Mouse (Mus musculus): Measurements from ENCODE around the gene Gm45140. TPM values are rescaled to one million over a fixed set of nuclear protein-coding genes. Genes with fewer than 3 reads are reported as not detected.
A peak's percentile ranks its signal among the peaks of the same experiment; 100 is the strongest.
"Not testable (repeated sequence)": the region's sequence is repeated elsewhere in the genome, so short reads cannot be mapped to it uniquely, and the experiment has no call there.

Gene Gm45140
- total RNA-seq, 4 experiments from 2014 or later, result 0.24 to 1.9 TPM; not detected in 2

DNA sequence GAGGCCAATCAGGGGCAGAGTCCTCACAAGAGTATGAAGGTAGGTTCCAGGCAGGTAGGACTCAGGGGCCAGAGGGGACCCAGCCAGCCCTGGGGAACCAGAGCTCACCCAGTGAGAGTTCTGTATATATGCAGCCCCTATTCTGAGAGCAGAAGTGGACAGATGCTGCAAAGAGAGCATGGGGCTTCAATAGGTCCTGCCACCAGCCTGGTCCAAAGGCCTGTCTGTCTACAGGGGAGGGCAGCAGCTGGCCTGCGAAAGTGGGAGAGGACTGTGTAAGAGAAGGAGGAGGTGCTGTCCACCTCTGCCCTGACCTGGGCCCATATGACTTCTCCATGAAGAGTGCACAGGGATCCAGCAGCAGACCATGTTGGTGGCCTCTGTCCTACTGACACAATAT lies 58.9 kb downstream of the Gm45140 start:
- DNase-seq (ENCODE audit: low spot score), result no peak

DNA sequence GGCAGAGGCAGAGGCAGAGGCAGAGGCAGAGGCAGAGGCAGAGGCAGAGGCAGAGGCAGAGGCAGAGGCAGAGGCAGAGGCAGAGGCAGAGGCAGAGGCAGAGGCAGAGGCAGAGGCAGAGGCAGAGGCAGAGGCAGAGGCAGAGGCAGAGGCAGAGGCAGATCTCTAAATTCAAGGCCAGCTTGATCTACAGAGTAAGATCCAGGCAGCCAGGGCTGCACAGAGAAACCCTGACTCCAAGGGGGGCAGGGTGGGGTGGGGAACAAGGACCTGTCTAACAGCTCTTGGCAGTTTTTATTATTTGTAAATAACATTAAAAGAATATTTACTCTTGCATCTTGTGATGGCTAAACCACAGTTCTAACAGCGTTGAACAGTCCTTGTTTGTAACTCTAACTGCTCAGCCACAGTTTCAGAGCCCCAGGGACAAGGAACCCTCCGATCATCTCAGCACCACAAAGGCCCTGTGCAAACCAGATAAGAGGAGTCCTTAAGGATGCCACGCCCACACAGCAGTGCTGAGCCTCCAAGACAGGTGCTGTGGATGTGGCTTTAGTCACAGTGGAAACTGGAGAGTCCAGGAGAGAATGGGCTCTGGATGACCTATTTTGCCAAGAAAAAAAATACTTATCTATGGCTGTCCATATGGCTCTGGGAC lies 59.9 kb downstream of the Gm45140 start:
- no peak for DNase-seq (ENCODE audit: low spot score)

DNA sequence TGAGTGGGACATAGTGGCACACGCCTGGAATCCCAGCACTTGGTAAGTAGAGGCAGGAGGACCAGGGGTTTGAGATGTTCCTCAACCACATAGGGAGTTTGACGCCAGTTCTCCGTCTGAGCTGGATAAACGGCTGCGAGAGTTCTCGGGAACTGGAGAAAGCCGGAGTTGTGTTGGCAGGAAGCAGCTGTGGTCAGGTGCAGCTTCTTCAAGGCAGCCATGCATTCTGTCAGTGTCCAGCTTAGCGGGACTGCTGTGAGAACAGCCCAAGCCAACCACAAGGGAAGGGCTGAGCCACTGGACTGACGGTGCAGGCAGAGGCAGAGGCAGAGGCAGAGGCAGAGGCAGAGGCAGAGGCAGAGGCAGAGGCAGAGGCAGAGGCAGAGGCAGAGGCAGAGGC lies 60.7 kb downstream of the Gm45140 start:
- DNase-seq (ENCODE audit: low spot score), result no peak

DNA sequence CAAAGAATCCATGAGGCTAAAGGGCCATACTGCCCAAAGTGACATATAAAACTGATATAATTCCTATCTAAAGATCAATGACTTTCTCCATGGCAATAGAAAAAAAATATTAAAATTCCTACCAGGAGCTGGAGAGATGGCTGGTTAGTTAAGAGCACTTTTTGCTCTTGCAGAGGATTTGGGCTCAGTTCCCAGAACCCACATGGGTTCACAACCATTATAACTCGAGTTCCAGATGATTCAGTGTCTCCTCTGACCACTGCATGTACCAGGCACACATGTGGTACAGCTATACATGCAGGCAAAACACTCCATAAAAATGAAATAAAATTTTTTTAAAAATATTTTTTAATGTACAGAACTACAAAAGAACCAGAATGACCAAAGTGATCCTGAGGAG lies 61.1 kb downstream of the Gm45140 start:
- no peak for DNase-seq (ENCODE audit: low spot score)

DNA sequence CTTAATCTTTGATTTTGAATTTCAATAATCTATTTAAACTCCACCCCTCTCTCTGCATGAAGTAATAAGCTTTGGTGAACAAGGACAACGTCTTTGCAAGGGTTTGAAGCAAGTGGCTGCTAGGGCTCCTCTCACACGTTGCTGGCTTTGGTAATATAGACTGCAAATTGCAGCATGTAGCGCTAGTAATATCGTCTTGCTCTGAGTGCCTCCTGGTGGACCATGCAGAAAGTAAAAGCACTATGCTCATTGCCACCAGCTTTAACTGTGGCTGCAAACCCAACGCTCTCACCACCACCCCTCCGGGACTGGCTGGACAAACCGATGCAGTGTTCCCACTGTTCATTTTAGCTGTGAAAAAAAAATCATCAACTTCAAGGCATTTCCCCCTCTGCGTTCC lies 65.0 kb downstream of the Gm45140 start:
- DNase-seq (ENCODE audit: low spot score), result no peak

DNA sequence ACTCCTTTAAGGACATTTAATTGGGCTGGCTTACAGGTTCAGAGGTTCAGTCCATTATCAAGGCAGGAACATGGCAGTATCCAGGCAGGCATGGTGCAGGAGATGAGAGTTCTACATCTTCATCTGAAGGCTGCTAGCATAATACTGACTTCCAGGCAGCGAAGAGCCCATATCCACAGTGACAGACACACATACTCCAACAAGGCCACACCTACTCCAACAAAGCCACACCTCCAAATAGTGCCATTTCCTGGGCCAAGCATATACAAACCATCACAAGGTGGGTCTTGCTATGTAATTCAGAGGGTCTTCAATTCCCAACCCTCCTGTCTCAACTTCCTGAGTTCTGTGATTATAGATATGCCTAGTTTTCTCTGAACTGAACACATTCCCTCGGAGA lies 71.3 kb downstream of the Gm45140 start:
- not testable (repeated sequence) for DNase-seq (ENCODE audit: low spot score)

DNA sequence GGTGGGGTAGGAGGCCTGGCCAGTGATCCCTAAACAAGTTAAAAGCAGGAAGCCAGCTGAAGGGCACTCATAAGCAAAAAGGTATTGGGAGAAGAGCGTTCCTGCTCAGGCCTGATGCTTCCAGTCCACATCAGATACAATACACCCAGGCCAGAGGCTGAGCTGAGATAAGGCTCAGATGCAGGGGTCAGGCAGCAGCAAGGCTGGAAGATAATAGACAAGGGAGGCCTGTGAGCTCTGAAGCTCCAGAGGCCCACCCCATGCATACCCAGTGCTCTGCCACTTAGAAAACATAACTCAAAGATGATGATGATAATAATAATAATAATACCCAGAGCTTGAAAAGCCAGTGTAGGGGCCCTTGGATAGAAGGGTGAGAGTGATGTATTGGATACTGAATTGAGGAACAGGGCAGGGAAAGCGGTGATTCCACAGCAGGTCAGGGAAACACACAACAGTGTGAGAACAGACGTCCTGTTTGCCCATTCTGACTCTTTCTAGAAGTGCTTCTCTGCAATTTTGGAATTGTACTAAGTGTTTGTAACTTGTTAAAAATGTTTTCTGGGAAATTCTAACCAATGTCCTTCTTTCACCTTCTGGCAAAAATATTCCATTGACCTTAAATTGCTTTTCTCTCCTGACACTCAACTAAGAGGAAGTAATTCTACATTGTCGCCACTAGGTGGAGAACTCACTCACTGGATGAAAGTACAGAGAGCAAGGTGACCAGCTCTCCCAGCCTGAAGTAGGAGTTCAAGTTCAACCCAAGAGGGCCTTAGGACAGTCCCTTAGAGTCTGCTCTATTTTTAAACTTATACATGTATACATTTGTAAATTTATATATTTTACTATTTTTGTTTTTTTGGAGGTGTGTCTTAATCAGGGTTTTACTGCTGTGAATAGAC lies 72.0 kb downstream of the Gm45140 start:
- DNase-seq (ENCODE audit: low spot score), result peak; percentile 38

DNA sequence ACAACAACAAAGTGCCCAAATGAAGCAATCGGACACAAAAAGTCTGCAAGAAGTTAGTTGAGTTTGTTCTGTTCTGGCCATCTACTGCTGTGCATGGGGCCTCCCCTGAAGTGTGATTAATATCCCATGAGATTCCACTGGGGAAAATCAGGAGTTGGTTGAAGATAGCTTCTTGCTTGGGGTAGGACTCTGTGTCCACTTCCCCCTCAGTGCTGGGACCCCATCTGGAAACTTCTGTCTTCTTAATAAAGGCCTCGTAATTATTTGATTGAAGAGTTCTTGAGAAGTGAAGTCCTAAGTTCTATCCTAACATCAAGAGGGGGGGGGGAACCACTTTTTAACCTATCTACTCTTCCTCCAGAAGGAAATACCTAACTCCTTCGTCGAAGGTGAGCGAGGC lies 73.4 kb downstream of the Gm45140 start:
- no peak for DNase-seq (ENCODE audit: low spot score)

DNA sequence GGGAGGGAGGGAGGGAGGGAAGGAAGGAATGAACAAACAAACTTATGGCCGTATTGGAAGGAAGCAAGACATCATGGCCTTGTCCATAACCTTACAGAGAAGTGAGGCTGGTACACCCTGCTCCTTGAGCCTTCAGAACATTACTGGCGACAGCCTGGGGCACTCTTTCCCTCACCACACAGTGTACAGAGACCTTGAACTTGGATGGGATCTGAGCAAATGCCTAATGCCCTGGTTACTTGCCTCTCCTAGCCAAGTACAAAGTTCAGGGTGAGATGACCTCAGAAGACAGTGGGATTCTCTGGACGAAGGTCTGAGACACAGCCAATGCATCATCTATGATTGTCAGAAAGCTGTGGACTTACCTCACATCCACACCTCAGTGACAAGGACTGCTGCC lies 75.7 kb downstream of the Gm45140 start:
- DNase-seq (ENCODE audit: low spot score), result no peak

DNA sequence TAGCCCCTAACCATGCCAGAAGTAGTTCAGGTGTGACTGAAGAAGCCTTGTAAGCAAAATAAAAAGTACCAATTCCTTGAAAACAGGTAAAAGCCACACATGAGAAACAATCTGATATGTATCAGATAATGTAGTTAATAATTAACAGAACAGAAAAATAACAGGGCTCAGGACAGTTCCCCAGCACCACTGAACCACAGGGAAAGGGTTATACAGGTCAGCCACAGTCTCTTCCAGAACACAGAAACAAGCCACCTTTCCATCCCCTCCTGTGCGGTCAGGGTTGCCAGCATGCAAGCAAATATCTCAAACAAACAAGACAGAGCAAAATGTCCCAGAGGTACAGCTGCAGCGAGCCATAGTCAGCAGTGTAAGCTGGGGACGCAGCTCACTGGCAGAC lies 76.2 kb downstream of the Gm45140 start:
- no peak for DNase-seq (ENCODE audit: low spot score)

DNA sequence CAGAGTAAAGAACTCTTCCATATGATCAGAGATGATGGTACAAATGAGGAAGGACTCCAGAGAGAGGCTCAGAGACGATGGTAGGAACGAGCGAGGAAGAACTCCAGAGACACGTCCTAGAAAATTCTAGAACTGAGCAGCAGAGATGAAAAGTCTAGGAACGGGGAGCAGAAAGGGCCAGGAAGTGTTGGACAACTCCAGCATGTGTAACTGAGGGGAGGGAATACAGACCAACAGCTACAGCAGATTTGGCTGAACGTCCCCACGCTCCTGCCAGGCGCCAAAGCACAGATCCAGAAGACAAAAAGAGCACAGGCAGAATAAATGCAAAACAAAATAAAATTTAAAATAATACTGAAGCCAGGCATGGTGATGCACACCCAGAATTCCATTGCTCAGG lies 78.7 kb downstream of the Gm45140 start:
- DNase-seq (ENCODE audit: low spot score), result no peak

DNA sequence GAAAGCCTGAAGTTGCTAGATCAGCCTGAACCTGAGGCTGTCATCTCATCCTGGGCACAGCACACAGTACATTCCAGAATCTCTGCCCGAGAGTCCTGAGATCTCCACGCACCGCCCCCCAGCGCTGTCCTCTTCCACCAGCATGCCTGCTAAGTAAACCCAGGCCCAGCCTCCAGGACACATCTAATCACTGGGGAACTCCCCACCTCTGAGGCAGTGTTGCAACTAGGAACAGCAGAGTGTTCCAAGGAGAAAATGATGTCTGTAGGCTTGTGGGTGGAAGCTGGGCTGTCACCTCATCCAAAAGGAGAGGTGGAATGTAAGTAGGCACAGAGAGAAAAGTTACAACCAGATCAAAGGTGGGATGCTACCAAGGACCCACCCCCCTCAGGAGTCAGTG lies 80.4 kb downstream of the Gm45140 start:
- DNase-seq (ENCODE audit: low spot score), result no peak

DNA sequence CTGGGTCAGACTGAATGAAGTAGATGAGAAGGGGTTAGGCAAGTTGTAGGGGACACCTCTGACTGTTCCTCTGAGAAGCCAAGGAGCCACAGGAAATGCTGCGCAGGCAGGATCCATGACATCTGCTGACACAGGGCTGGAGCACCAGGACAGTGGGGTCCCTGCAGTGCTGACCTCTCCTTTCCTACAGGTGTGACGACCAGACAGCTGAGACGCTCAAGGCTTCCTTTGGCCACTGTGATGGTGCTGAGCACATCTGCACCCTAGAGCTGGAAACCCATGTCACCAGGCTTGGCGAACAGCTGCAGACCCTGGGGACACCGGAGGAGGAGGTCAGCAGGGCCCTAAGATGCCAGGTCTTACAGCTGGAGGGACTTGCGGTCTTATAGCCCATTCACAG lies 84.0 kb downstream of the Gm45140 start:
- no peak for DNase-seq (ENCODE audit: low spot score)

DNA sequence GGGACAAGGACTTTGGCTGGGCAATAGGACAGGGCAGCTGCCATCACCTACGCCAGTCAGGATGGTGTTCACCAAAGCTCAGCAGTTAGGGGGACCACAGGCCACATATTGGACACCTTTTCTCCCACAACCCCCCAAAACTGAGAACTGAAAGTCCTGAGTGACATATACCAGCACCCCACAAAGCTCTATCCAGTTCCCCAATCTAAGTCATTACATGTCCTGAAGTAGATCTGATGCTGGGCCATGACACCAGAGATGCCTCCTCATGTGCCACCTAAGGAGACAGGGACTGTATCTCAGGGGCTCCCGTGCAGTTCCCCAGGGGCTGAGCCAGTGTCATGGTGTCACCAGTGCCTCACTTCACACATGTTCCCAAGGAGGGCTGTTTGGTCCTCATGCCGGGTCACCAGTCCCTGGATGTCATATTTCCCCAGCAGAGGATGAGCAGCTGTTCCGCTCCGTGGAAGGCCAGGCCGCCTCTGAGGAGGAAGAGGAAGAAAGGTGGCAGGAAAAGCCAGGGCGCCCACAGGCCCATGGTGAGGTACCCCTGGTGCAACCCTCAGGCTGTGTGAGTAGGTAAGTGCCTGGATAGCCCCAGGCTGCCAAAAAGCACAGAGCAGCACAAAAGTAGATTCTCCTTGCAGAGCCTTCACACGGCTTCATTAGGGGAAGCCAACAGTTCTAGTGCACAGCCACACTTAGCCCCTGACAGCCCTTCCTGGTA lies 85.2 kb downstream of the Gm45140 start:
- no peak for DNase-seq (ENCODE audit: low spot score)

DNA sequence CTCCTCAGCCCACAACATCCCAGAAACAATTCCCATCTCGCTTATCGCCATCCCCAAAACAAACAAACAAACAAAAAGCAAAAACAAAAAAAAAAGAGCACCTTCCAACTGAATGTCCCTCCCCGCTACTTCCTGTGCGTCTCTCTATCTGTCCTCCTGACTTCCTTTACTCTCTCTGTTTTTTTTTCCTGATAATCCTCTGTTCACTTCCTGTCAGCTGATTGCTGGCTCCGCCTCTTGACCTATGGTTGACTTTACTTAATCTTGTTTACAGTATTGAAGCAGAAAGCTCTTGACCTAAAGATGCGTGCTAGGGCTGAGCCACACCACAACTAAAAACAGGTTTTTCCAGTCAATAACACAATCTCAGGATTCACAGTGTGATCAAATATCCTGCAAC lies 87.1 kb downstream of the Gm45140 start:
- no peak for DNase-seq (ENCODE audit: low spot score)

DNA sequence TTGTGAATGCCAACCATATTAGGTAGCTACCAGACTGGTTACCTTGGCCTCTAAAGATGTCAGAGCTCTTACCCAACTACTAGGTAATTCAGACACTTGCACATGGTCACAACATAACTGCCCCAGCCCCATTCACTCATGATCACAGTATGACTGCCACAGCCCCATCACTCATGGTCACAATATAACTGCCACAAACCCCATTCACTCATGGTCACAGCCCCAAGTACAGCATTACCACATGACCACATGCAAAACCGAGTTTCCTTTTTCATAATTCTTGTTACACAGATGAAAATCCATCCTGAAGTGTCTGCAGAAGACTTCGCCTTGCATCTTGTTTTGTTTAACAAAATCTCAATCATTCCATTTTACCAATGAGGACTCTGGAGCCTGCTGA lies 87.5 kb downstream of the Gm45140 start:
- no peak for DNase-seq (ENCODE audit: low spot score)

DNA sequence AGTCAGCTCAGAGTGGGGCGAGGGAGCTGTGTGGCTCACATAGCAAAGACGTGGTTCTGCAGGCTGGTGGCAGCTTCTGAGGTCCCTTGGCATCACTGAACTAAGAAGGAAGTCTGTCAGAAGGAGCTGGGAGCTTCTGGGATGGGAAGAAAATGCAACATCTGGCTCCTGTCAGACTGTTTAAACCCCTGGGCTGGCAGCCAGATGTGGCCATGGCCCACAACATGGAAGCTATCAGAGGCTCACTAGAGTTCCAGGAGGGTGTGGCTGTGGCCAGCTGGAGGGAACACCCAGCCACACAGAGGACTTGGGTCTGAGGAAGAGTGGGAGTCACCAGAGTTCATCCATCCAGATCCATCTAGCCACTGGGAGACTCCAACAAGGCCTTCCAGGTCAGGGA lies 88.7 kb downstream of the Gm45140 start:
- DNase-seq (ENCODE audit: low spot score), result peak; percentile 62

DNA sequence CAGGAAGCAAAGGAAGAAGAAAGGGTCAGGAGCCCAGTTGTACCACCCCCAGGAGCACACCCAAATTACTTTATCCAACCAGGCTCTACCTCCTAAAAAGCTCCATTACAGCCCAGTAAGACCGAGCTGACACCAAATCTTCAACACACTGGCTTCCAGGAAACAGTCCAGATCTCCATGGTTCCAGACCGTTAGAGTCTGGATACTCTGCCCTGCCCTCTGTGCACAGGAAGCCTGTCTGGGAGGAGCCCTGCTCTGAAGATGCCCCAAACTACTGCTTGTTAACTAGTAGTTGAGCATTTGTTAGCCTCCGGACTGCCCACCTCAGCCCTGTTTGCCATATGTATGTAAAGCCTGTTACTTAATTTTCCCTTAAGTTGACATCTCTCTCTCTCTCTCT lies 89.5 kb downstream of the Gm45140 start:
- peak; percentile 36 for DNase-seq (ENCODE audit: low spot score)

DNA sequence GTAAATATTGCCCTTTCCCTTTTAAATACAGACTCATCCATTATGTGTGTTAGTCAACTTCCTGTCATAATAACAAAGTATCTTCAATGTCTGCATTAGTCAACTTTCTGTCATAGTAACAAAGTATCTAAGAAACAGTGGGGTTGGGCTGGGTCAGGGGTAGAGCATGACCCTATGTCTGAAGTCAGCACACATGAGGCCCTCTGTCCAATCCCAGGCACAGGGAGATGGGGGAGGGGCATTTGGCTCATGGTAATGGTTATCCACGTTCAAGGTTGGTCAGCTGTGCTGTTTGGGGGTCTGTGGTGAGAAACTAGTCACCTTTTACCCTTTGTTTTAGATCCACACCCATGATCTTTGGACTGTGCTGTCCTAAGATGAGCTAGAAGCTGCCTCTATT lies 90.3 kb downstream of the Gm45140 start:
- no peak for DNase-seq (ENCODE audit: low spot score)

DNA sequence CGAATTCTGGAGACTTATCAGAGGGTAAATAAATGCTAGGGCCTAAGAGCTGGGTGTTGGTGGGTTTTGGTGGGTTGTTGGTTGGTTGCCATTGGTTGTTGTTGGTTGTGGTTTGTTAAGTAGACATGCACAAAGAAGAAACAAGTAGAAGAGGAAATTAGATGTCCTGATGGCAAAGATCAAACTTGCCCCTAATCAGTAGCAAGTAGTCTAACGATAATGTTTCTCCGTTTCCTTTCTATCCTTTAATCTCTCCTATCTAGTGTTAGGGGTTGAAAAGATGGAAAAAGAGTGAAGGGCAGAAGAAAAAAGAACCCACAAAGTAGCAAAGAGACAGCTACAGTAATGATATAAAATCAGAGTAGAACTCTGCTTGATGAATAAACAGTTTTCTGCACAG lies 91.0 kb downstream of the Gm45140 start:
- no peak for DNase-seq (ENCODE audit: low spot score)

DNA sequence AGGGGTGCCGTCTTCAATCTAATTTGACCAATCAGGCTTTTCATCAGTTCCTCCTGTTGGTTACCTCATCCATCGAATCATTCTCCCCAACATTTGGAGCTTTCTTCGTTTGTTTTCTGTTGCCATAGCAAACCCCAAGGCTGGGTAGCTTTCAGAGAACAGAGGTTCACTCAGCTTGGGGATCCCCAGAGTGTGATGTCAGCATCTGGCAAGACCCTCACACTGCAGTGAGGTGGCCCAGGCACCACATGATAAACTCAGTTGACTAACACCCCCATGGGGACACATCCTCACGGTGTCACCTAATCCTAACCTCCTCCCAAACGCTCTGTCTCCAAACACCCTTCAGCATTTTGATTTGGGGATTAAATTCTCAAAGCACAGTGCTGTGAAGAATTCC lies 92.3 kb downstream of the Gm45140 start:
- peak; percentile 27 for DNase-seq (ENCODE audit: low spot score)

DNA sequence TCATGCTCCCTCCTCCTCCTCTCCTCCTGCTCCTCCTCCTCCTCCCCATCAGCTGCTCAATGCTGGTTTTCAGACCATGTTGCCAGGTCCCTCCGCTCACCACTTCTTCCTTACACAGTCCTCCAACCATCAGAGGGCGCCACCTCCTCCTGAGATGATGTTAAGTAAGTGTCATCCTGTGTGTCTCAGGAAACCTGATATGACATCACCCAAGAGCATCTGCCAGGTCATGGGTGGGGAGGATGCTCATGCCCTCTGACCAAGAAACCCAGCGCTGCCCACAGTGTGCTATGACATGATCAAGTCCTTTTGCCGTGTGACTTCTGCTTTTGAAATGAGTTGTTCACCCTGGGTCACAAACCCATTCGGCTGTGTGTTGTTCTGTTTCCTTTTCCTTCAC lies 92.8 kb downstream of the Gm45140 start:
- DNase-seq (ENCODE audit: low spot score), result no peak

DNA sequence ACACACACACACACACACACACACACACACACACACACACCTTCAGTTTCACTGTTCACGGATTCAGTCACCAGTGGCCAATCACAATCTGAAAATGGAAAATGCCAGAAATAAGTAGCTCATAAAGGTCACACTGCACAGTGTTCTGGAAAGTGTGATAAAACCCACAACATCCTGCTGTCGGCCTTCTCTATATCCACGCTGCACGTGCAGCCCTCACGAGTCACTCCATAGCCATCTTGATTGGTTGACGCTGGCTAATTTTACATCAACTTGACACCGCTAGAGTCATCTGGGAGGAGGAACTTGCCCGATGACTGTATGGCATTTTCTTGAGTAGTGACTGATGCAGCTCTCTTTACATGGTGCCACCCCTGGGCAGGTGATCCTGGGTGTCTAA lies 93.6 kb downstream of the Gm45140 start:
- no peak for DNase-seq (ENCODE audit: low spot score)
